Mouse (Mus musculus) liver, embryonic 15.5 days (tissue): ENCODE measurements around the gene Lingo1. TPM values are rescaled to one million over a fixed set of nuclear protein-coding genes. Genes with fewer than 3 reads are reported as not detected.

ENCODE experiments used
- ATAC-seq: fragments of 200-750 bp; cut with Nextera tagmentation; 2 replicates; pipeline ENCODE4 v1.8.0; 2017; ENCODE audit warnings: moderate number of reproducible peaks, mild to moderate bottlenecking, moderate library complexity; ENCODE audit not compliant: insufficient read depth
- H3K27ac ChIP-seq: fragments of 300-500 bp; sonication (generic); replicated peaks from 2 replicates; pipeline ENCODE4 v1.5.1; 2015; ENCODE audit warnings: mild to moderate bottlenecking, inconsistent platforms
- H3K27me3 ChIP-seq: fragments of 300-500 bp; sonication (generic); 2 replicates; pipeline ENCODE4 v1.6.1; 2015; ENCODE audit warnings: mild to moderate bottlenecking, inconsistent platforms
- H3K36me3 ChIP-seq: fragments of 300-500 bp; sonication (generic); replicated peaks from 2 replicates; pipeline ENCODE4 v1.6.1; 2015; ENCODE audit warnings: moderate library complexity, mild to moderate bottlenecking, inconsistent platforms
- H3K4me1 ChIP-seq: fragments of 300-500 bp; sonication (generic); replicated peaks from 2 replicates; pipeline ENCODE4 v1.6.1; 2015; ENCODE audit warnings: inconsistent platforms
- H3K4me2 ChIP-seq: fragments of 300-500 bp; sonication (generic); 2 replicates; pipeline ENCODE4 v1.6.1; 2015; ENCODE audit warnings: moderate library complexity, mild to moderate bottlenecking, inconsistent platforms
- H3K4me3 ChIP-seq: fragments of 300-500 bp; sonication (generic); replicated peaks from 2 replicates; pipeline ENCODE4 v1.5.1; 2015; ENCODE audit warnings: mild to moderate bottlenecking, inconsistent platforms
- H3K9ac ChIP-seq: fragments of 300-500 bp; sonication (generic); 2 replicates; pipeline ENCODE4 v1.6.1; 2015; ENCODE audit warnings: moderate library complexity, mild to moderate bottlenecking, inconsistent platforms
- H3K9me3 ChIP-seq: fragments of 300-500 bp; sonication (generic); replicated peaks from 2 replicates; pipeline ENCODE4 v1.6.1; 2016; ENCODE audit warnings: inconsistent platforms
- WGBS: fragments of 180-500 bp; shearing (Covaris S2); methylation state at CpG from one replicate; pipeline ENCODE4 v1.1.7; 2015; ENCODE audit warnings: mixed read lengths; ENCODE audit not compliant: insufficient replicate concordance; 5-methylcytosine and 5-hydroxymethylcytosine counted together
- polyA plus RNA-seq: library from polyadenylated mRNA; unstranded; fragments of >200 nt; fragmentation: Nextera tagmentation; extraction: Ambion mirVana; gene quantifications from 2 replicates; pipeline ENCODE4 v1.2.1, GENCODE M21; 2015

Lingo1 gene
- polyA plus RNA-seq, 1 experiment from 2014 or later, result 0.24 TPM

GRCm38 (mm10) chr9:56718984-56719383 lies 77.3 kb downstream of the Lingo1 start:
- Histone ChIP-seq H3K4me2 (no peak overlapping the region), H3K9me3 (no peaks in the 10 kb centered on the region), H3K9ac (no peak overlapping the region), H3K27me3 (no peaks in the 10 kb centered on the region), H3K4me1 (no peaks in the 10 kb centered on the region), H3K36me3 (no peaks in the 10 kb centered on the region), H3K4me3 (no peak overlapping the region), H3K27ac (no peak overlapping the region)
- no peak for ATAC-seq
- WGBS, result 44% methylated on average over 3 of the region's 3 CpGs

- H3K4me3 ChIP-seq, result no peak overlapping the region
- ATAC-seq, result no peak
- H3K27me3 ChIP-seq, result no peaks in the 10 kb centered on the region
- no peaks in the 10 kb centered on the region for H3K9me3 ChIP-seq
- H3K27ac ChIP-seq, result no peak overlapping the region
- H3K36me3 ChIP-seq, result no peaks in the 10 kb centered on the region
- no peak overlapping the region for H3K9ac ChIP-seq
- no peaks in the 10 kb centered on the region for H3K4me1 ChIP-seq
- 78% methylated on average over 3 of the region's 3 CpGs for WGBS
- no peak overlapping the region for H3K4me2 ChIP-seq
These were observed 79.7 kb downstream of the Lingo1 start for GRCm38 (mm10) chr9:56716565-56716964.

GRCm38 (mm10) chr9:56716066-56716465 lies 80.2 kb downstream of the Lingo1 start:
- Histone ChIP-seq H3K27ac (no peak overlapping the region), H3K9me3 (no peaks in the 10 kb centered on the region), H3K36me3 (no peaks in the 10 kb centered on the region), H3K9ac (no peak overlapping the region), H3K4me2 (no peak overlapping the region), H3K27me3 (no peaks in the 10 kb centered on the region), H3K4me1 (no peaks in the 10 kb centered on the region), H3K4me3 (no peak overlapping the region)
- no peak for ATAC-seq
- WGBS, result 53% methylated on average over 3 of the region's 3 CpGs

- no peaks in the 10 kb centered on the region for H3K27me3 ChIP-seq
- WGBS, result 21% methylated on average over 1 of the region's 1 CpGs
- no peak overlapping the region for H3K9ac ChIP-seq
- no peaks in the 10 kb centered on the region for H3K4me1 ChIP-seq
- no peaks in the 10 kb centered on the region for H3K9me3 ChIP-seq
- H3K27ac ChIP-seq, result no peak overlapping the region
- no peaks in the 10 kb centered on the region for H3K36me3 ChIP-seq
- ATAC-seq, result no peak
- H3K4me2 ChIP-seq, result no peak overlapping the region
- no peak overlapping the region for H3K4me3 ChIP-seq
These were observed 81.9 kb downstream of the Lingo1 start for GRCm38 (mm10) chr9:56714391-56714790.

- H3K27ac ChIP-seq, result no peak overlapping the region
- no peaks in the 10 kb centered on the region for H3K4me1 ChIP-seq
- H3K27me3 ChIP-seq, result no peaks in the 10 kb centered on the region
- ATAC-seq, result no peak
- no peaks in the 10 kb centered on the region for H3K9me3 ChIP-seq
- no peak overlapping the region for H3K4me3 ChIP-seq
- no peak overlapping the region for H3K4me2 ChIP-seq
- no peaks in the 10 kb centered on the region for H3K36me3 ChIP-seq
- WGBS, result 60% methylated on average over 14 of the region's 14 CpGs
- H3K9ac ChIP-seq, result no peak overlapping the region
These were observed 83.5 kb downstream of the Lingo1 start for GRCm38 (mm10) chr9:56712667-56713369.

- ATAC-seq, result no peak
- H3K9me3 ChIP-seq, result no peaks in the 10 kb centered on the region
- H3K4me1 ChIP-seq, result no peaks in the 10 kb centered on the region
- no peaks in the 10 kb centered on the region for H3K27me3 ChIP-seq
- 66% methylated on average over 6 of the region's 6 CpGs for WGBS
- H3K9ac ChIP-seq, result no peak overlapping the region
- H3K27ac ChIP-seq, result no peak overlapping the region
- H3K4me2 ChIP-seq, result no peak overlapping the region
- no peak overlapping the region for H3K4me3 ChIP-seq
- no peaks in the 10 kb centered on the region for H3K36me3 ChIP-seq
These were observed 85.3 kb downstream of the Lingo1 start for GRCm38 (mm10) chr9:56710958-56711357.

- H3K4me3 ChIP-seq, result no peak overlapping the region
- no peaks in the 10 kb centered on the region for H3K36me3 ChIP-seq
- H3K9me3 ChIP-seq, result no peaks in the 10 kb centered on the region
- 55% methylated on average over 15 of the region's 15 CpGs for WGBS
- H3K27me3 ChIP-seq, result no peaks in the 10 kb centered on the region
- H3K4me2 ChIP-seq, result no peak overlapping the region
- ATAC-seq, result no peak
- no peak overlapping the region for H3K27ac ChIP-seq
- no peaks in the 10 kb centered on the region for H3K4me1 ChIP-seq
- H3K9ac ChIP-seq, result no peak overlapping the region
These were observed 89.7 kb downstream of the Lingo1 start for GRCm38 (mm10) chr9:56706482-56707085.

- H3K4me1 ChIP-seq, result no peaks in the 10 kb centered on the region
- H3K27me3 ChIP-seq, result no peaks in the 10 kb centered on the region
- no peak overlapping the region for H3K4me2 ChIP-seq
- H3K27ac ChIP-seq, result no peak overlapping the region
- WGBS, result 67% methylated on average over 3 of the region's 3 CpGs
- no peak for ATAC-seq
- no peaks in the 10 kb centered on the region for H3K36me3 ChIP-seq
- no peaks in the 10 kb centered on the region for H3K9me3 ChIP-seq
- no peak overlapping the region for H3K9ac ChIP-seq
- H3K4me3 ChIP-seq, result no peak overlapping the region
These were observed 94.9 kb downstream of the Lingo1 start for GRCm38 (mm10) chr9:56701394-56701793.

- Histone ChIP-seq H3K36me3 (no peaks in the 10 kb centered on the region), H3K4me3 (no peak overlapping the region), H3K27me3 (no peaks in the 10 kb centered on the region), H3K4me1 (no peaks in the 10 kb centered on the region), H3K27ac (no peak overlapping the region), H3K9ac (no peak overlapping the region), H3K4me2 (no peak overlapping the region), H3K9me3 (no peaks in the 10 kb centered on the region)
- no peak for ATAC-seq
- WGBS, result 58% methylated on average over 8 of the region's 8 CpGs
These were observed 95.4 kb downstream of the Lingo1 start for GRCm38 (mm10) chr9:56700866-56701265.

GRCm38 (mm10) chr9:56698715-56699370 lies 97.4 kb downstream of the Lingo1 start:
- Histone ChIP-seq H3K36me3 (no peaks in the 10 kb centered on the region), H3K4me3 (no peak overlapping the region), H3K27me3 (no peaks in the 10 kb centered on the region), H3K4me1 (no peaks in the 10 kb centered on the region), H3K9ac (no peak overlapping the region), H3K4me2 (no peak overlapping the region), H3K9me3 (no peaks in the 10 kb centered on the region), H3K27ac (no peak overlapping the region)
- WGBS, result 59% methylated on average over 7 of the region's 7 CpGs
- no peak for ATAC-seq

GRCm38 (mm10) chr9:56694079-56694478 lies 102.2 kb downstream of the Lingo1 start:
- no peak overlapping the region for H3K4me2 ChIP-seq
- no peaks in the 10 kb centered on the region for H3K36me3 ChIP-seq
- no peaks in the 10 kb centered on the region for H3K4me1 ChIP-seq
- no peak for ATAC-seq
- 48% methylated on average over 3 of the region's 3 CpGs for WGBS
- no peaks in the 10 kb centered on the region for H3K9me3 ChIP-seq
- H3K27ac ChIP-seq, result no peak overlapping the region
- no peaks in the 10 kb centered on the region for H3K27me3 ChIP-seq
- no peak overlapping the region for H3K4me3 ChIP-seq
- no peak overlapping the region for H3K9ac ChIP-seq
